ENCODE assay signal across 21 mouse cellular contexts in the genomic region with DNA sequence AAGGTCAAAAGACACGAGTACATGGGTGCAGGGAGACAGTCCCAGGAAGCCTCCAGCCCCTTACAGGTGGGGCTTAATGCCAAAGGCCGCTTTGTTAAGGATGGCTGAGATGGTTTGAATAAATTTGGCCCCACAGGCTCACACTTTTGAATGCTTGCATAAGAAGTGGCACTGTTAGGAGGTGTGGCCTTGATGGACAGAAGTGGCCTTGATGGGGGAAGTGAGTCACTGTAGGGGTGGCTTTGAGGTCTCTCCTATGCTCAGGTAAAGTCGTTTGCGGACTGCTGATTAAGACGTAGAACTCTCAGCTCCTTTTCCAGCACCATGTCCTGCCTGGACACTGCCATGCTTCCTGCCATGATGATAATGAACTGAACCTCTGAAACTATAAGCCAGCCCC. TPM values are rescaled to one million over a fixed set of nuclear protein-coding genes. Genes with fewer than 3 reads are reported as not detected.
DNase-seq lines count a peak whose midpoint lies in the region; ATAC-seq and TF ChIP-seq lines count a peak whose summit lies in the region.
"Had no signal": no experiment of that assay in that cellular context is flagged by ENCODE, and none has a peak within 500 bp of the region (broad histone marks: within the 10 kb centered on the region; RNA-seq: fewer than 3 reads in every experiment).

No protein-coding gene starts in this region.

- H3K4me3 ChIP-seq in olfactory bulb, adult 2 months (ENCODE audit: insufficient read depth, low read depth, low read length): no peak overlapping the region
- H3K4me3 ChIP-seq: embryonic facial prominence, embryonic 13.5 days; embryonic facial prominence, embryonic 15.5 days; erythroblast, embryonic 14.5 days; forebrain, embryonic 10.5 days; forebrain, embryonic 12.5 days had no signal

- WGBS in olfactory bulb, adult 2 months: 75% methylated on average over 5 of the region's 5 CpGs

- H3K4me1 ChIP-seq in olfactory bulb, adult 2 months (ENCODE audit: control insufficient read depth, insufficient read depth, low read length): peaks cover 35% of the 10 kb centered on the region

- ATAC-seq in activated CD4-positive, CD25-positive, alpha-beta regulatory T cell, adult 4 months: no peak
- ATAC-seq: CD4-positive, CD25-positive, alpha-beta regulatory T cell, adult 4 months; forebrain, embryonic 14.5 days; forebrain, embryonic 16.5 days; Patski had no signal

- no peak for TF ChIP-seq CTCF in olfactory bulb, adult 2 months (IDR thresholded peaks at IDR 0.05; ENCODE audit: insufficient read depth, low read depth, low read length)

- H3K27ac ChIP-seq in olfactory bulb, adult 2 months (ENCODE audit: insufficient read depth, low read depth, low read length): 0 out of 2 replicates have a peak overlapping the region, but pooled peaks have one; percentile 6
- H3K27ac ChIP-seq: embryonic facial prominence, embryonic 13.5 days; embryonic facial prominence, embryonic 15.5 days; forebrain, embryonic 10.5 days; forebrain, embryonic 12.5 days had no signal

- no peak for TF ChIP-seq POLR2A in olfactory bulb, adult 2 months (IDR thresholded peaks at IDR 0.05; ENCODE audit: insufficient read depth, low read depth, low read length)

- peak; percentile 71 for DNase-seq in adrenal gland, adult 2 months
- no peak for DNase-seq in adrenal gland, postnatal 4 days (ENCODE audit: low spot score in 2 of 2)
- peak; percentile 26 for DNase-seq in 416B (ENCODE audit: low read depth)
- DNase-seq: adrenal gland, postnatal 14 days; B cell, adult 2 months; cerebellum, adult 11 months; cerebellum, adult 18-20 months; cerebellum, adult 8-10 months; cerebellum, postnatal 36 days; embryo, embryonic 11 days had no signal

RNA-seq across cellular contexts. Expression of gene Arhgef17, which starts 34.1 kb away (rescaled TPM):
- total RNA-seq in adrenal gland, adult 2 months (2021): 10 to 100 TPM; 76.4 to 81.7 TPM
- 99.6 and 118 TPM in 2 replicates for polyA plus RNA-seq in adrenal gland, adult 2 months (2012; rRNA removed)
- total RNA-seq in adrenal gland, postnatal 4 days (2021): 10 to 100 TPM; 73.3 to 79.3 TPM
- not detected in 2 replicates for polyA plus RNA-seq in olfactory bulb, adult 2 months (2012; ENCODE audit: insufficient read depth, insufficient read length, low replicate concordance, missing spikeins)
- under 1 TPM in 1 of 2 experiments, not detected in 1; 0.42 TPM for polyA plus RNA-seq in activated CD4-positive, CD25-positive, alpha-beta regulatory T cell, adult 4 months (2017; shearing (Covaris generic))
- polyA plus RNA-seq: CD4-positive, CD25-positive, alpha-beta regulatory T cell, adult 4 months had no signal

RNA-seq across cellular contexts. Expression of gene Relt, which starts 34.6 kb away (rescaled TPM):
- total RNA-seq in adrenal gland, adult 2 months (2021): 1 to 10 TPM; 1.3 to 2.5 TPM
- polyA plus RNA-seq in adrenal gland, adult 2 months (2012; rRNA removed): 4.5 and 4.6 TPM in 2 replicates
- 1 to 10 TPM; 5.8 to 6.0 TPM for total RNA-seq in adrenal gland, postnatal 4 days (2021)
- polyA plus RNA-seq in olfactory bulb, adult 2 months (2012; ENCODE audit: insufficient read depth, insufficient read length, low replicate concordance, missing spikeins): not detected in 2 replicates
- 10 to 100 TPM; 14.5 to 16.3 TPM for polyA plus RNA-seq in activated CD4-positive, CD25-positive, alpha-beta regulatory T cell, adult 4 months (2017; shearing (Covaris generic))

Comparison
In these comparisons a context has a peak if more than half of its experiments do, and no peak if none do; other contexts are left out.
1. DNase-seq: peak in adrenal gland, adult 2 months (single experiment) and 416B (single experiment); none in adrenal gland, postnatal 4 days (0 of 2).
2. RNA of gene Arhgef17, which starts 34.1 kb away (polyA plus RNA-seq): 99.6 to 118 TPM in adrenal gland, adult 2 months and not detected in olfactory bulb, adult 2 months; 0.42 TPM in activated CD4-positive, CD25-positive, alpha-beta regulatory T cell, adult 4 months; every median in the first group is over 10 times any median in the second.